Mouse (Mus musculus) small intestine, adult 2 months (tissue): ENCODE measurements around the gene Rtn4ip1.

Experiments used
- CTCF ChIP-seq: fragments of 200-500 bp; IDR thresholded peaks from 2 replicates; pipeline ENCODE4 v1.5.1; 2012; ENCODE audit warnings: low read depth, mild to moderate bottlenecking, control low read depth, inconsistent platforms, low read length, moderate library complexity, mixed read lengths; ENCODE audit not compliant: insufficient replicate concordance, insufficient read length; ENCODE audit errors: extremely low read depth
- POLR2A ChIP-seq: fragments of 200-500 bp; IDR thresholded peaks from 2 replicates; pipeline ENCODE4 v1.6.1; 2012; ENCODE audit warnings: low read depth, mild to moderate bottlenecking, control low read depth, inconsistent platforms, low read length, moderate library complexity

GRCm38 (mm10) chr10:43997276-43997675, 95.7 kb downstream of the Rtn4ip1 start:
- no peak for TF ChIP-seq CTCF
- TF ChIP-seq POLR2A: no peak
